Mouse (Mus musculus): ENCODE measurements around the gene Sptssb. TPM values are rescaled to one million over a fixed set of nuclear protein-coding genes. Genes with fewer than 3 reads are reported as not detected.

The Sptssb gene
- polyA plus RNA-seq (2012; rRNA removed) (0.16 and 0.31 TPM in 2 replicates), polyA plus RNA-seq (2014; fragmentation: Nextera tagmentation; extraction: Ambion mirVana) (0.35 and 0.51 TPM in 2 replicates)

- Histone ChIP-seq H3K36me3 (replicated peaks; ENCODE audit: control insufficient read depth, insufficient read depth, low read depth) (no peaks in the 10 kb centered on the region), H3K27me3 (ENCODE audit: control insufficient read depth, insufficient read depth, low read length) (peaks cover 10% of the 10 kb centered on the region), H3K4me1 (replicated peaks; ENCODE audit: control insufficient read depth in 2 of 2, insufficient read depth in 2 of 2, low read length in 1 of 2) (no peaks in the 10 kb centered on the region), H3K9ac (replicated peaks) (no peak within 1 kb of the TSS), H3K9me3 (ENCODE audit: control insufficient read depth, low read length) (no peaks in the 10 kb centered on the region), H3K27ac (no peak within 1 kb of the TSS), H3K4me3 (ENCODE audit: insufficient read depth in 1 of 2, low read depth in 2 of 2, low read length in 2 of 2) (peak within 1 kb of the TSS; percentile 34 to 49), H3K4me2 (ENCODE audit: low read depth) (peak within 1 kb of the TSS; percentile 49)
- TF ChIP-seq CTCF (IDR thresholded peaks at IDR 0.05; ENCODE audit: low read depth), result no peak
- no peak for TF ChIP-seq EP300 (IDR thresholded peaks at IDR 0.05; ENCODE audit: low read depth)
- ATAC-seq (ENCODE audit: insufficient read depth) (peak; percentile 64; the same call in 1 of the 2 replicates), DNase-seq (ENCODE audit: low read depth in 3 of 3, low spot score in 3 of 3) (peak; percentile 19 to 27 (median 26))
- WGBS (ENCODE audit: insufficient replicate concordance), result 2% methylated on average over 24 of the region's 24 CpGs
Observed at GRCm38 (mm10) chr3:69859858-69860588, at the start of gene Sptssb. TSS of gene Sptssb (minus strand) at chr3:69859940.

DNA sequence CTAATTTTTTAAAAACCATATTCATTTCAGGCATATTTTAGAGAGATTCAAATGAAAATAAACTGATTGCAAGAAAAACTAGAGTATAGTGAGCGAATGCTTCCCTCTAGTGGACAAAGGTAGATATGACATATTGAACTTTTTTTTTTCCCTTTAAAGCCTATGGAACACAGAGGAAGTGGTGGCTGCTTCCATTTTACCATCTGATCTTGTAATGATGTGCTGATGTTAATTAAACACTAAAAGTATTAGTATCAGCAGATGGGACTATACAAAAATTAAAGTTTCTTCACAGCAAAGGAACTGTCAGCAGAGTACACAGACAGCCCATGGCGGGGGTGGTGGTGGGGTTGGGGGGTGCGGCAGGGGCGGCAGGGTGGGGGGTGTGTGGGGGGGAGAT, 48.3 kb upstream of the Sptssb start:
- Histone ChIP-seq H3K9ac (replicated peaks) (no peak overlapping the region), H3K4me1 (replicated peaks; ENCODE audit: control insufficient read depth in 2 of 2, insufficient read depth in 2 of 2, low read length in 1 of 2) (no peaks in the 10 kb centered on the region), H3K4me3 (ENCODE audit: insufficient read depth in 1 of 2, low read depth in 2 of 2, low read length in 2 of 2) (no peak overlapping the region), H3K4me2 (ENCODE audit: low read depth) (no peak overlapping the region), H3K9me3 (ENCODE audit: control insufficient read depth, low read length) (no peaks in the 10 kb centered on the region), H3K27ac (no peak overlapping the region), H3K36me3 (replicated peaks; ENCODE audit: control insufficient read depth, insufficient read depth, low read depth) (no peaks in the 10 kb centered on the region), H3K27me3 (ENCODE audit: control insufficient read depth, insufficient read depth, low read length) (no peaks in the 10 kb centered on the region)
- TF ChIP-seq CTCF (IDR thresholded peaks at IDR 0.05; ENCODE audit: low read depth), result peak; percentile 38; the same call in 1 of the 2 replicates
- no peak for TF ChIP-seq EP300 (IDR thresholded peaks at IDR 0.05; ENCODE audit: low read depth)
- ATAC-seq (ENCODE audit: insufficient read depth) (no peak), DNase-seq (ENCODE audit: low read depth in 3 of 3, low spot score in 3 of 3) (peak in 1 of 3 experiments; percentile 5)
- WGBS (ENCODE audit: insufficient replicate concordance), result 45% methylated on average over 4 of the region's 4 CpGs

DNA sequence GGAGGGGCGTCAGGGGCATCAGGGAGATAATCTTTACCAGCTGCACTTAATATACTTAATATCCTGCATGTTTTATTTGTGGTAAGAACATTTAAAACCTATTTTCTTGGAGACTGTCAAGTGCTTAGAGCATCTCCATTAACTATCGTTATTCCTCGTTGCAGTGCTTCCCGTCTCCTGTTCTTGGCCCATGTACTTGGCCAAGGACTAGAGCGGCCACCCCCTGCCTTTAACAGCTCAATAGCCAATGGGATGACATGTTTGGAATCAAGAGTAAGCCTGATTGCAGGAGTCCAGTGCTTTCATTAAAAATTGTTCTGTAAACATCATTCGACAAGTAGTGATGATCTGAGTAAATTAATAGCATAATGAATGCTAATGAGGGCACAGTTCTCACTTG, 47.8 kb upstream of the Sptssb start:
- Histone ChIP-seq H3K4me2 (ENCODE audit: low read depth) (no peak overlapping the region), H3K4me1 (replicated peaks; ENCODE audit: control insufficient read depth in 2 of 2, insufficient read depth in 2 of 2, low read length in 1 of 2) (no peaks in the 10 kb centered on the region), H3K27ac (no peak overlapping the region), H3K4me3 (ENCODE audit: insufficient read depth in 1 of 2, low read depth in 2 of 2, low read length in 2 of 2) (no peak overlapping the region), H3K36me3 (replicated peaks; ENCODE audit: control insufficient read depth, insufficient read depth, low read depth) (no peaks in the 10 kb centered on the region), H3K9me3 (ENCODE audit: control insufficient read depth, low read length) (no peaks in the 10 kb centered on the region), H3K9ac (replicated peaks) (no peak overlapping the region), H3K27me3 (ENCODE audit: control insufficient read depth, insufficient read depth, low read length) (no peaks in the 10 kb centered on the region)
- ATAC-seq (ENCODE audit: insufficient read depth), result no peak
- WGBS (ENCODE audit: insufficient replicate concordance), result 40% methylated on average over 6 of the region's 6 CpGs
- TF ChIP-seq EP300 (IDR thresholded peaks at IDR 0.05; ENCODE audit: low read depth), result no peak
- no peak for TF ChIP-seq CTCF (IDR thresholded peaks at IDR 0.05; ENCODE audit: low read depth)
- no peak for DNase-seq (ENCODE audit: low read depth in 3 of 3, low spot score in 3 of 3)

DNA sequence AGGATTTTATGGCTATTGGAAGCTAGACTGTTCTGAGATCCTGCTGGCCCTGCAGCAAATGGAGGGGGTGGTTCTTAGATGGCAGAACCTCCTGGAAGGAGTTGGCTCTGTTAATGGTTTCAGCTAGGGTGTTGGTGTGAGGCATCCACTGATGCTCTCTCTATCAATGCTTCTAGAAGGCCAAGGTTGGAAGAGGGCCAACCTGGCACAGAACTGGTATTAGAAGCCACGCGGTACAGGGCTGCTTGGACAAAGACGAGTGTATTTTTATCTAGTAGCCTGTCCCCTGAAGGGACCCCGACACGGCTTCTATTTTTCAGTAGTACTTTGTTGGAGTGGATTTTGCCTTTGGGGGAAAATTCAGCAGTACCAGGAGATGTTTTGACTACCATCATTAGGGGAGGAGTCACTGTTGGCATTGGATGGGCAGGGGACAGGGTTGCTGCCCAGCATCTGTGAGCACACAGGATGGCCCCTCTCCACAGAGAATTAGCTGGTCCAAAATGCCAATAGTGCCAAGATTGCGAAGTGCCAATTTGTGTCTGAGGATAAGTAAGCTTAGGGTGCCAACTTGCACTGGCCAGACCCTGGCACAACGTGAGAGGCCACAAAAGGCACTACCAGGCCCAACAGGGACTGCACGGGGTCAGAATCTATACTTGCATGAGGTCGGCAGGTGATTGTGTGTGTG, 43.2 kb upstream of the Sptssb start:
- 65% methylated on average over 9 of the region's 9 CpGs for WGBS (ENCODE audit: insufficient replicate concordance)
- DNase-seq (ENCODE audit: low read depth in 3 of 3, low spot score in 3 of 3) (no peak), ATAC-seq (ENCODE audit: insufficient read depth) (no peak)
- no peak for TF ChIP-seq EP300 (IDR thresholded peaks at IDR 0.05; ENCODE audit: low read depth)
- no peak for TF ChIP-seq CTCF (IDR thresholded peaks at IDR 0.05; ENCODE audit: low read depth)
- no peak overlapping the region for H3K9ac ChIP-seq (replicated peaks)
- no peak overlapping the region for H3K4me3 ChIP-seq (ENCODE audit: insufficient read depth in 1 of 2, low read depth in 2 of 2, low read length in 2 of 2)
- no peaks in the 10 kb centered on the region for H3K4me1 ChIP-seq (replicated peaks; ENCODE audit: control insufficient read depth in 2 of 2, insufficient read depth in 2 of 2, low read length in 1 of 2)
- no peak overlapping the region for H3K4me2 ChIP-seq (ENCODE audit: low read depth)
- H3K27me3 ChIP-seq (ENCODE audit: control insufficient read depth, insufficient read depth, low read length), result no peaks in the 10 kb centered on the region
- H3K9me3 ChIP-seq (ENCODE audit: control insufficient read depth, low read length), result no peaks in the 10 kb centered on the region
- H3K36me3 ChIP-seq (replicated peaks; ENCODE audit: control insufficient read depth, insufficient read depth, low read depth), result no peaks in the 10 kb centered on the region
- no peak overlapping the region for H3K27ac ChIP-seq

GRCm38 (mm10) chr3:69902382-69902781, 42.6 kb upstream of the Sptssb start:
- Histone ChIP-seq H3K4me1 (replicated peaks; ENCODE audit: control insufficient read depth in 2 of 2, insufficient read depth in 2 of 2, low read length in 1 of 2) (no peaks in the 10 kb centered on the region), H3K9me3 (ENCODE audit: control insufficient read depth, low read length) (no peaks in the 10 kb centered on the region), H3K4me3 (ENCODE audit: insufficient read depth in 1 of 2, low read depth in 2 of 2, low read length in 2 of 2) (no peak overlapping the region), H3K9ac (replicated peaks) (no peak overlapping the region), H3K36me3 (replicated peaks; ENCODE audit: control insufficient read depth, insufficient read depth, low read depth) (no peaks in the 10 kb centered on the region), H3K27me3 (ENCODE audit: control insufficient read depth, insufficient read depth, low read length) (no peaks in the 10 kb centered on the region), H3K4me2 (ENCODE audit: low read depth) (no peak overlapping the region), H3K27ac (no peak overlapping the region)
- ATAC-seq (ENCODE audit: insufficient read depth) (no peak), DNase-seq (ENCODE audit: low read depth in 3 of 3, low spot score in 3 of 3) (no peak)
- no peak for TF ChIP-seq EP300 (IDR thresholded peaks at IDR 0.05; ENCODE audit: low read depth)
- TF ChIP-seq CTCF (IDR thresholded peaks at IDR 0.05; ENCODE audit: low read depth), result no peak
- 52% methylated on average over 2 of the region's 2 CpGs for WGBS (ENCODE audit: insufficient replicate concordance)

Data from liver, embryonic 14.5 days (tissue).